Mouse (Mus musculus) C2C12 (cell line): Measurements from ENCODE around the gene Gde1.

Source experiments
- CEBPB ChIP-seq: IDR thresholded peaks from one replicate; pipeline ENCODE4 v1.6.1; 2011; ENCODE audit warnings: low read depth, mild to moderate bottlenecking, control low read depth, moderate library complexity
- CTCF ChIP-seq: IDR thresholded peaks from one replicate; pipeline ENCODE4 v1.5.1; 2011; ENCODE audit not compliant: control insufficient read depth, insufficient read depth, insufficient read length
- FOSL1 ChIP-seq: IDR thresholded peaks from one replicate; pipeline ENCODE4 v1.8.0; 2011; ENCODE audit warnings: mild to moderate bottlenecking, low read length; ENCODE audit not compliant: poor library complexity, insufficient read depth, severe bottlenecking
- MAX ChIP-seq: IDR thresholded peaks from one replicate; pipeline ENCODE4 v1.6.1; 2011; ENCODE audit warnings: mild to moderate bottlenecking, control low read depth
- MYOD1 ChIP-seq: IDR thresholded peaks from one replicate; pipeline ENCODE4 v1.6.1; 2011; ENCODE audit warnings: low read depth; ENCODE audit not compliant: control insufficient read depth, insufficient read length
- USF1 ChIP-seq: IDR thresholded peaks from one replicate; pipeline ENCODE4 v1.6.1; 2011; ENCODE audit warnings: low read depth, mild to moderate bottlenecking, control low read depth, moderate library complexity

GRCm38 (mm10) chr7:118718066-118718465 lies 12.5 kb upstream of the Gde1 start:
- TF ChIP-seq CTCF = no peak
- no peak for TF ChIP-seq USF1
- no peak for TF ChIP-seq MAX
- TF ChIP-seq CEBPB = no peak
- TF ChIP-seq MYOD1 = no peak
- no peak for TF ChIP-seq FOSL1
